Mouse (Mus musculus) MEL (cell line): ENCODE data around the gene Gm10309. TPM values are rescaled to one million over a fixed set of nuclear protein-coding genes. Genes with fewer than 3 reads are reported as not detected.

Source experiments
- DNase-seq: peaks from one replicate; pipeline ENCODE4 v3.0.0; 2011; ENCODE audit warnings: low read depth, low spot score
- H3K27ac ChIP-seq: 2 replicates; pipeline ENCODE4 v1.5.1; 2012; ENCODE audit warnings: low read depth, mild to moderate bottlenecking, control low read depth, low read length, moderate library complexity; ENCODE audit not compliant: control insufficient read depth
- H3K27me3 ChIP-seq, 2 experiments: fragments of 150-350 bp in 1 of 2; sonication (generic) in 1 of 2; 2 replicates each; pipeline ENCODE4 v1.6.1; 2012; ENCODE audit warnings: low read length in 2 of 2, mild to moderate bottlenecking in 2 of 2, improper control_type of control experiment in 1 of 2, moderate library complexity in 1 of 2; ENCODE audit not compliant: insufficient read depth in 2 of 2, control insufficient read depth in 1 of 2
- H3K36me3 ChIP-seq, 2 experiments: 2 replicates each; pipeline ENCODE4 v1.6.1; 2012 to 2014; ENCODE audit warnings: low read length in 2 of 2, improper control_type of control experiment in 1 of 2, inconsistent platforms in 1 of 2, mild to moderate bottlenecking in 1 of 2; ENCODE audit not compliant: insufficient read depth in 2 of 2, control insufficient read depth in 1 of 2
- H3K4me1 ChIP-seq, 2 experiments: fragments of 150-350 bp in 1 of 2; sonication (generic) in 1 of 2; 2 replicates each; pipeline ENCODE4 v1.6.1; 2012; ENCODE audit warnings: low read length in 2 of 2, improper control_type of control experiment in 1 of 2, mild to moderate bottlenecking in 1 of 2; ENCODE audit not compliant: insufficient read depth in 2 of 2, control insufficient read depth in 1 of 2
- H3K4me3 ChIP-seq, 2 experiments: fragments of 150-350 bp in 1 of 2; sonication (generic) in 1 of 2; 2 replicates each; pipeline ENCODE4 v1.5.1; 2012; ENCODE audit warnings: low read depth in 2 of 2, low read length in 2 of 2, mild to moderate bottlenecking in 2 of 2, moderate library complexity in 2 of 2, control low read depth in 1 of 2, improper control_type of control experiment in 1 of 2; ENCODE audit not compliant: control insufficient read depth in 1 of 2, insufficient read depth in 1 of 2
- H3K79me2 ChIP-seq: 2 replicates; pipeline ENCODE4 v1.6.1; 2012; ENCODE audit warnings: mild to moderate bottlenecking, low read length, moderate library complexity; ENCODE audit not compliant: control insufficient read depth, poor library complexity, insufficient read depth
- H3K9ac ChIP-seq: 2 replicates; pipeline ENCODE4 v1.6.1; 2012; ENCODE audit warnings: low read depth, mild to moderate bottlenecking, control low read depth, low read length, moderate library complexity; ENCODE audit not compliant: control insufficient read depth, poor library complexity, severe bottlenecking
- H3K9me3 ChIP-seq: fragments of 150-350 bp; sonication (generic); replicated peaks from 2 replicates; pipeline ENCODE4 v1.6.1; 2012; ENCODE audit warnings: mild to moderate bottlenecking, low read length, improper control_type of control experiment, moderate library complexity; ENCODE audit not compliant: insufficient read depth
- CTCF ChIP-seq, 3 experiments: IDR thresholded peaks in 2 of 3; conservative IDR thresholded peaks in 1 of 3; 2 replicates each; pipeline ENCODE4 v1.5.1; 2011 to 2012; ENCODE audit warnings: low read length in 3 of 3, low read depth in 2 of 3, mild to moderate bottlenecking in 2 of 3, improper control_type of control experiment in 1 of 3, inconsistent platforms in 1 of 3, mixed read lengths in 1 of 3, moderate library complexity in 1 of 3; ENCODE audit not compliant: control insufficient read depth in 1 of 3, insufficient read depth in 1 of 3, poor library complexity in 1 of 3, severe bottlenecking in 1 of 3
- E2F4 ChIP-seq: IDR thresholded peaks from 2 replicates; pipeline ENCODE4 v1.6.1; 2011; ENCODE audit warnings: low read depth, low read length, improper control_type of control experiment, borderline replicate concordance
- EP300 ChIP-seq, 2 experiments: IDR thresholded peaks; 2 replicates each; pipeline ENCODE4 v1.6.1; 2011; ENCODE audit warnings: improper control_type of control experiment in 2 of 2, low read length in 2 of 2, low read depth in 1 of 2, mild to moderate bottlenecking in 1 of 2
- MAX ChIP-seq: IDR thresholded peaks from 2 replicates; pipeline ENCODE4 v1.6.1; 2011; ENCODE audit warnings: low read length, improper control_type of control experiment
- MAZ ChIP-seq: IDR thresholded peaks from 2 replicates; pipeline ENCODE4 v1.6.1; 2012; ENCODE audit warnings: low read depth, mild to moderate bottlenecking, inconsistent platforms, low read length, improper control_type of control experiment
- MEF2A ChIP-seq: IDR thresholded peaks from 2 replicates; pipeline ENCODE4 v1.6.1; 2014; ENCODE audit warnings: low read depth, mild to moderate bottlenecking, inconsistent platforms, low read length, improper control_type of control experiment; ENCODE audit not compliant: poor library complexity, insufficient replicate concordance, severe bottlenecking; ENCODE audit errors: extremely low read depth
- NELFE ChIP-seq: IDR thresholded peaks from 2 replicates; pipeline ENCODE4 v1.6.1; 2011; ENCODE audit warnings: low read depth, low read length, improper control_type of control experiment
- NRF1 ChIP-seq: IDR thresholded peaks from 2 replicates; pipeline ENCODE4 v1.6.1; 2014; ENCODE audit warnings: low read depth, mild to moderate bottlenecking, inconsistent platforms, low read length, improper control_type of control experiment, moderate library complexity; ENCODE audit not compliant: poor library complexity, insufficient read depth, severe bottlenecking
- POLR2A ChIP-seq, 2 experiments: IDR thresholded peaks; 2 replicates each; pipeline ENCODE4 v1.6.1; 2011 to 2012; ENCODE audit warnings: low read length in 2 of 2, mild to moderate bottlenecking in 2 of 2, control low read depth in 1 of 2, improper control_type of control experiment in 1 of 2, low read depth in 1 of 2, moderate library complexity in 1 of 2; ENCODE audit not compliant: control insufficient read depth in 1 of 2, insufficient read depth in 1 of 2, poor library complexity in 1 of 2
- UBTF ChIP-seq: IDR thresholded peaks from 2 replicates; pipeline ENCODE4 v1.6.1; 2012; ENCODE audit warnings: low read depth, mild to moderate bottlenecking, inconsistent platforms, low read length, improper control_type of control experiment, moderate library complexity, borderline replicate concordance; ENCODE audit not compliant: insufficient read depth
- USF1 ChIP-seq: IDR thresholded peaks from 2 replicates; pipeline ENCODE4 v1.6.1; 2014; ENCODE audit warnings: low read depth, mild to moderate bottlenecking, inconsistent platforms, low read length, improper control_type of control experiment, moderate library complexity
- USF2 ChIP-seq, 2 experiments: IDR thresholded peaks; 2 replicates each; pipeline ENCODE4 v1.6.1; 2011 to 2012; ENCODE audit warnings: improper control_type of control experiment in 2 of 2, low read length in 2 of 2, borderline replicate concordance in 1 of 2, inconsistent platforms in 1 of 2, low read depth in 1 of 2, mild to moderate bottlenecking in 1 of 2; ENCODE audit not compliant: insufficient read depth in 1 of 2
- ZC3H11A ChIP-seq: IDR thresholded peaks from 2 replicates; pipeline ENCODE4 v1.6.1; 2012; ENCODE audit warnings: low read depth, mild to moderate bottlenecking, inconsistent platforms, low read length, improper control_type of control experiment
- polyA plus RNA-seq, 2 experiments: library from polyadenylated mRNA; stranded (reverse) in 1 of 2; unstranded in 1 of 2; fragments of >175 nt in 1 of 2; fragments of >200 nt in 1 of 2; gene quantifications; 2 replicates each; pipeline versions ENCODE4 v1.2.1 to v1.2.4; 2012; ENCODE audit warnings: low replicate concordance in 2 of 2, low read depth in 1 of 2; ENCODE audit not compliant: insufficient read length in 2 of 2, insufficient read depth in 1 of 2, missing spikeins in 1 of 2
- total RNA-seq: library from RNA; depleted of rRNA; stranded (reverse); fragments of 300-350 nt; gene quantifications from 2 replicates; pipeline ENCODE4 v1.2.3, GENCODE M21; 2012

The Gm10309 gene
- total and polyA plus RNA-seq, 3 experiments = 0.06 TPM; not detected in 2

DNA sequence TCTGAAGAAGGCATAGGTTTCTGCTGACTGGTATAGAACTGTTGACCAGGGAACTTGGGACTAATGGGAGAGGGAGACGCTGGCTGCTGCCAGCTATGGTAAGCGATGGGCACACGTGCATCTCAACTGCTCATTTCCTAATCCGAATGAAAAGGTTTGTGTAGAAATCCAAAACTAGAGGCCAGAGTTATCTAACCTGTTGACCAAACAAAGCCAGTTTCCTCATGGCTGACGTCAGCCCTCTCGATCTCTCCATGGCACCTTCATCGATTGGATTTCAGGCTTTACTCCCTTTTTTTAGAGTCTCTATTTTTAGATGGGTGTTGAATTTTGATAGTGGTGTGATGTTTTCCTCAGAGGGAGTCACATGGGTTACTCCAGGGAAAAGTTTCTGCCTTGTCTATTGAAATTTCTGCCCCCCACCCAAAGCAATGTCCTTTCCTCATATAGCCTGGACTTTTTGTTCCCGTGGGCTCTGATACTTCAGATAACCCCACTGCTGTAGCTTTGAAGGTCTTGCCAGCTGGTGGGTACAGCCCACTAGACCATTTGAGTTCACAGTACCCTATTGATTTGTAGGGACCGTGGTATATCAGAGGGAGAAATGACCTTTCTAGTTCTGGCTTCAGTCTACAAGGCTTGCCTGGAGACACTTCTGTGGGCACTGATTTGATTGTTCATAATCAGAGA lies 1.7 kb downstream of the Gm10309 start:
- no peaks in the 10 kb centered on the region for H3K9me3 ChIP-seq
- no peak overlapping the region for H3K9ac ChIP-seq
- no peak for TF ChIP-seq EP300 (IDR thresholded peaks at IDR 0.05; ENCODE audit: low read depth in 1 of 2, low read length in 2 of 2)
- H3K79me2 ChIP-seq = no peaks in the 10 kb centered on the region
- H3K27me3 ChIP-seq = no peaks in the 10 kb centered on the region
- no peaks in the 10 kb centered on the region for H3K36me3 ChIP-seq
- H3K27ac ChIP-seq = no peak overlapping the region
- DNase-seq = no peak
- H3K4me3 ChIP-seq = no peak overlapping the region
- no peaks in the 10 kb centered on the region for H3K4me1 ChIP-seq

DNA sequence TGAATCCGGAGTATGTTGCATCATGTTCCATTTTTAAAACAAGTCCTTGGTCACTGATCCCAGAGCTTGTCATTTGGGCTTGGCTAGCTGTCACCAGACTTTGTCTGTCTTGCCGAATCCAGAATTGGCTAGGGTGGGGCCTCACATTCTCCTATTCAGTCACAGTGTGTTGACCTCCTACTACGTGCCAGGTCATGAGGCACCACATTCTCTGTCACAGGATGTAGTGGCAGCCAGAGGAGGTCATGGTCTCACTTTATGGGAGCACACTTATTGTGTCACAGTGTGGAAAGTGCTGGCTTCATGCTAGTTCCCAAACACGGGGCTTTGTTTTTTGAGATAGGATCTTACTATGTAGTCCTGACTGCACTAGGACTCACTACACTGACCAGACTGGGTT lies 3.6 kb downstream of the Gm10309 start:
- no peak for DNase-seq
- Histone ChIP-seq H3K27ac (no peak overlapping the region), H3K36me3 (no peaks in the 10 kb centered on the region), H3K4me1 (no peaks in the 10 kb centered on the region), H3K27me3 (no peaks in the 10 kb centered on the region), H3K9me3 (no peaks in the 10 kb centered on the region), H3K4me3 (no peak overlapping the region), H3K9ac (no peak overlapping the region), H3K79me2 (no peaks in the 10 kb centered on the region)
- TF ChIP-seq NELFE (no peak), CTCF (IDR thresholded peaks at IDR 0.05 in 2 of 3, conservative IDR thresholded peaks at IDR 0.05 in 1 of 3; ENCODE audit: control insufficient read depth in 1 of 3, insufficient read depth in 1 of 3, low read depth in 2 of 3, low read length in 3 of 3, poor library complexity in 1 of 3, severe bottlenecking in 1 of 3) (no peak), UBTF (no peak), NRF1 (no peak), POLR2A (IDR thresholded peaks at IDR 0.05; ENCODE audit: control insufficient read depth in 1 of 2, insufficient read depth in 1 of 2, low read depth in 1 of 2, low read length in 2 of 2, poor library complexity in 1 of 2) (no peak), USF2 (IDR thresholded peaks at IDR 0.05; ENCODE audit: borderline replicate concordance in 1 of 2, insufficient read depth in 1 of 2, low read depth in 1 of 2, low read length in 2 of 2) (no peak), USF1 (no peak), MEF2A (no peak)

DNA sequence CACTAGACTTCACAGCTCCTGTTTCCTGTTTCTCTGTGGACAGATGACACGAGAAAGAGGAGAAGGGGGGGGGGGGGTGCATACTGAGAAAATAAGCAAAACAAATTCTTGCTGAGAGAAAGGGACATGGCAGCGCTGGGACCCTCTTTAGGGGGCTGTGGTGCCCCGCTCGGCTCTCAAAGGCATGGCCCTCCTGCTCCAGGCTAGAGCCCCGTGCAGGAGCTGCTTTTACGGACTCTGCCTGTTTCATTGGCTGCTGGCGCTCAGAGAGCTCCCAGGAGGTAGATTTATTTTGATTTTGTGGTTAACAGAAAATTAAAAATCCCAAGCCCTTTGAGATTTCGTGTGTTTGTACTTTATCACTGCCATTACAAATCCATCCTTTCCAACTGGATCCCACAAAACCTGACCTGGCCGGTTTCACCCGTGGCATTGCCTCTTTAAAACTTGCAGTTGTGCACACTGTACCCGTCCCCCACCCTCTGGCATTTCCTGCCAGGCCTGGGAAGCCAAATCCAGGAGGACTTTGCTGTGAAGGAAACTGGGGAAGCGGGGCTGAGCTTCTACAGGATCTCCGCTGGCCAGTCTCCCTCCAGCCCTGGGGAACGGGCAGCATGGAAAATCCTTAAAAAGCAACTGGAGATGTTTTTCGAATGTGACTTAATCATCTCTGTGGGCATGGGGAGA lies 5.5 kb downstream of the Gm10309 start:
- Histone ChIP-seq H3K79me2 (no peaks in the 10 kb centered on the region), H3K4me1 (peaks cover 5% of the 10 kb centered on the region in 2 experiments), H3K9me3 (no peaks in the 10 kb centered on the region), H3K27me3 (no peaks in the 10 kb centered on the region), H3K36me3 (peaks cover 0 to 9% of the 10 kb centered on the region in 2 experiments; a peak in 2 of 4 replicates), H3K9ac (no peak overlapping the region), H3K4me3 (no peak overlapping the region), H3K27ac (no peak overlapping the region)
- DNase-seq = no peak
- TF ChIP-seq MAZ (no peak), E2F4 (no peak), ZC3H11A (no peak), MAX (no peak), UBTF (no peak)
